Mouse (Mus musculus): ENCODE data around the gene Stac3.

DNA sequence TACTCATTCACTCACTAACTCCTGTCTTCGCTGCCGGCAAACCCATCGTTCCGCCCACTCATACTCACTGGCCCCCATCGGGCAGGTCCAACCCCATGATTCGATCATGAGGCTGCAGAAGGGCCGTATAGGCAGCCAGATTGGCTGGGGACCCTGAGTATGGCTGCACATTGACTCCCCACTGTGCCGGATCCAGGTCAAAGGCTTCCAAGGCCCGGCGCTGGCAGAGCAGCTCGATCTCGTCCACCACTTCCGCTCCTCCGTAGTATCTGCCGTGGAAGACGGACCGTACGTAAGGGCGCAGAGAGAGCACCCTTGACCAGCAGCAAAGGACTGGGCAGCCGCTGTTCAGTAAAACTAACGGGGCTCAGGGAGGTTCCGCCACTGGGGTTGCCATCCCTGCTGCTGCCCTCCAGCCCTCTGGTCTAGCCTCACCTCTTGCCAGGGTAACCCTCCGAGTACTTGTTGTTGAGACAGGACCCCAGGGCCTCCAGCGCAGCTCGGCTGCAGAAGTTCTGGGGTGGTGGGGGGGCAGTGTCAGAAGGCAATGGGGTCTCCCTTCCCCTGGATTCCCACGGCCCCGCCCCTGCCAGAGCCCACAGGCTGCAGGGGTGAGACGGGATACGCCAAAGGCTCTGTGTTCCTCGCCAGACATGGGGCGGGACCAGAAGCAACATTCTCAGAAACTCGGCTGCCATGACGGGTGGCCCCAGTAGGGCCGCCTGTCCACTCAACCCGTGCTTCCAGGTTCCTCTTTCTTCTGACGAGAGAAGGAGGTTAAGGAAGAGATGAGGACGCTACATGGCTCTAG, 18.6 kb downstream of the Stac3 start:
- TF ChIP-seq FLI1 (IDR thresholded peaks at IDR 0.05; ENCODE audit: low read length) (no peak), GATA1 (IDR thresholded peaks at IDR 0.05; ENCODE audit: borderline replicate concordance, low read length) (no peak)
